Mouse (Mus musculus) erythroblast, embryonic 14.5 days (primary cell): ENCODE results near the gene Smarcad1.

Experiments
- GATA1 ChIP-seq: IDR thresholded peaks from 2 replicates; pipeline ENCODE4 v1.6.1; 2012; ENCODE audit warnings: low read length, inconsistent platforms, mixed read lengths
- TAL1 ChIP-seq: IDR thresholded peaks from 3 replicates; pipeline ENCODE4 v1.6.1; 2012; ENCODE audit warnings: low read length, inconsistent platforms, mixed read lengths

GRCm38 (mm10) chr6:65146363-65146762 is 104.0 kb downstream of the Smarcad1 start:
- no peak for TF ChIP-seq GATA1
- no peak for TF ChIP-seq TAL1
